Mouse (Mus musculus): ENCODE data around the gene Timm8b. TPM values are rescaled to one million over a fixed set of nuclear protein-coding genes. Genes with fewer than 3 reads are reported as not detected.
A peak's percentile ranks its signal among the peaks of the same experiment; 100 is the strongest.

Timm8b gene
- polyA plus RNA-seq (2015; fragmentation: Nextera tagmentation; extraction: Ambion mirVana), result 232 and 245 TPM in 2 replicates

- Histone ChIP-seq H3K4me1 (ENCODE audit: insufficient read depth, low read length) (peaks cover 19% of the 10 kb centered on the region), H3K27me3 (ENCODE audit: insufficient read depth, low read length) (no peaks in the 10 kb centered on the region), H3K27ac (ENCODE audit: low read length) (peak within 1 kb of the TSS; percentile 92), H3K9ac (replicated peaks; ENCODE audit: low read length) (peak within 1 kb of the TSS; percentile 93), H3K4me2 (replicated peaks; ENCODE audit: low read depth, low read length) (peak within 1 kb of the TSS; percentile 94), H3K36me3 (ENCODE audit: insufficient read depth, low read length) (peaks cover 35% of the 10 kb centered on the region), H3K4me3 (ENCODE audit: low read length) (peak within 1 kb of the TSS; percentile 93), H3K9me3 (ENCODE audit: low read length) (no peaks in the 10 kb centered on the region)
- peak; percentile 99 for ATAC-seq (ENCODE audit: low FRiP score, low TSS enrichment)
- WGBS, result under 1% methylated on average over 48 of the region's 48 CpGs
Observed at GRCm38 (mm10) chr9:50603189-50603997, at the start of gene Timm8b, which contains the start of gene Sdhd. TSS of gene Timm8b (plus strand) at chr9:50603910. TSS of gene Sdhd (minus strand) at chr9:50603812.

GRCm38 (mm10) chr9:50554241-50555093, 49.2 kb upstream of the Timm8b start, which contains the start of gene Il18:
TSS of gene Il18 (plus strand) at chr9:50554827.
- Histone ChIP-seq H3K9ac (replicated peaks; ENCODE audit: low read length) (no peak within 1 kb of the TSS), H3K9me3 (ENCODE audit: low read length) (no peaks in the 10 kb centered on the region), H3K36me3 (ENCODE audit: insufficient read depth, low read length) (no peaks in the 10 kb centered on the region), H3K4me3 (ENCODE audit: low read length) (no peak within 1 kb of the TSS), H3K4me2 (replicated peaks; ENCODE audit: low read depth, low read length) (peak within 1 kb of the TSS; percentile 13; the same call in 1 of the 2 replicates), H3K27ac (ENCODE audit: low read length) (no peak within 1 kb of the TSS), H3K4me1 (ENCODE audit: insufficient read depth, low read length) (no peaks in the 10 kb centered on the region), H3K27me3 (ENCODE audit: insufficient read depth, low read length) (no peaks in the 10 kb centered on the region)
- WGBS, result 35% methylated on average over 12 of the region's 12 CpGs
- no peak for ATAC-seq (ENCODE audit: low FRiP score, low TSS enrichment)

DNA sequence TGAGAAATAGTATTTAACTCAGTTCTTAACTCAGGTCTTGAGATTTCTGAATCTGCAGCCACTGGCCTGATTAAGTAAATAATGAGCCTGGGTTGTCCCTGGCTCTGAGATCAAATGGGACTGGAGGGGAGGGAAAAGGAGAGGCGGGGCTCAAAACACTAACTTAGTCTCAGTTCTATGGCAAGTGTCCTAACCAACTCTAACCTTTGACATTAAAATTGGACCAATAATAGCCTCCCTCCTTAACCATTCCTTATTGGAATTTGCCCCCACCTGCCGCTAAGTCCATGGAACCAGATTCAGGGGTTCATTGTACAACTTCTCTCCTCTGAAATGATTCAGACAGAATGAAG, 48.6 kb upstream of the Timm8b start, which contains the start of gene Bco2:
TSS of gene Bco2 (minus strand) at position 88 of the 353 bp plus-strand sequence.
- Histone ChIP-seq H3K27ac (ENCODE audit: low read length) (no peak within 1 kb of the TSS), H3K4me3 (ENCODE audit: low read length) (no peak within 1 kb of the TSS), H3K27me3 (ENCODE audit: insufficient read depth, low read length) (no peaks in the 10 kb centered on the region), H3K4me1 (ENCODE audit: insufficient read depth, low read length) (no peaks in the 10 kb centered on the region), H3K36me3 (ENCODE audit: insufficient read depth, low read length) (no peaks in the 10 kb centered on the region), H3K9ac (replicated peaks; ENCODE audit: low read length) (no peak within 1 kb of the TSS), H3K4me2 (replicated peaks; ENCODE audit: low read depth, low read length) (peak within 1 kb of the TSS; percentile 13; the same call in 1 of the 2 replicates), H3K9me3 (ENCODE audit: low read length) (no peaks in the 10 kb centered on the region)
- ATAC-seq (ENCODE audit: low FRiP score, low TSS enrichment), result no peak
- 31% methylated on average over 2 of the region's 2 CpGs for WGBS

DNA sequence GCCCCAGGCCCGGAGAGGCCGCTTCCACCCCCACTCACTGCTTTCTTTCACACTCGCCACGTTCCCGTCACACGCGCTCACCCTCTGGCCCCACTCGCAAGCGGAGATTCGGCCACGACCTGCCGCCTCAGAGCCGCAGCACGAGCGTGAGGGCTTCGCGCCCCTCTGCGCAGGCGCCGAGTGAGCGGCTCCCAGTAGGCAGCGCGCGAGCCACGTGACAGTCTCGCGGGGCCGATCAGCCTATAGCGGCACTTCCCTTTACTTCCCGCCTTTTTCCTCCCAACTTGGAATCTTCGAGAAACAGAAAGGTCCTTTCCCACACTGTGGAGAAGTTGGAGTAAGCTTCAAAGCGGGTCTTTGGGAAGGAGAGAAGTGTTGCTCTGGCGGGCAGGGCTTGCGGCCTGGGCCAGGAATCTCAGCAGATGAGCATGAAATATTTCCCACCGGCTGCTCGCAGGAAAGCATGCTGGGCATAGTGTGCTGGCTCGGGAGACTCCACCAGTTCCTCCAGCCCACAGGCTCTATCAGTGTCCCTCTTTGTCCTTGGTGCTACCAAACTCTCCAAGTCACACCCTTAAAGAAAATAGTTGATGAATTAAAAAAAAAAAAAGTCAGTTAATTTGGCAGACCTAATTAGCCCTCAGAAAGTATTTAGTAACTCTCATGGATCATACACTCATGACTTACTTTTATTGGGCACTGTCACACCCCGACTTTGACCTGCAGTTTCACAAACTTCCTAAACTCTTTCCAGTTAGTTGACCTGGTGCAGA, 42.4 kb upstream of the Timm8b start, which contains the start of gene Tex12:
TSS of gene Tex12 (minus strand) at position 181 of the 773 bp plus-strand sequence.
- Histone ChIP-seq H3K9ac (replicated peaks; ENCODE audit: low read length) (no peak within 1 kb of the TSS), H3K4me3 (ENCODE audit: low read length) (no peak within 1 kb of the TSS), H3K9me3 (ENCODE audit: low read length) (no peaks in the 10 kb centered on the region), H3K4me2 (replicated peaks; ENCODE audit: low read depth, low read length) (no peak within 1 kb of the TSS), H3K27me3 (ENCODE audit: insufficient read depth, low read length) (no peaks in the 10 kb centered on the region), H3K27ac (ENCODE audit: low read length) (no peak within 1 kb of the TSS), H3K4me1 (ENCODE audit: insufficient read depth, low read length) (no peaks in the 10 kb centered on the region), H3K36me3 (ENCODE audit: insufficient read depth, low read length) (no peaks in the 10 kb centered on the region)
- no peak for ATAC-seq (ENCODE audit: low FRiP score, low TSS enrichment)
- 90% methylated on average over 38 of the region's 38 CpGs for WGBS

DNA sequence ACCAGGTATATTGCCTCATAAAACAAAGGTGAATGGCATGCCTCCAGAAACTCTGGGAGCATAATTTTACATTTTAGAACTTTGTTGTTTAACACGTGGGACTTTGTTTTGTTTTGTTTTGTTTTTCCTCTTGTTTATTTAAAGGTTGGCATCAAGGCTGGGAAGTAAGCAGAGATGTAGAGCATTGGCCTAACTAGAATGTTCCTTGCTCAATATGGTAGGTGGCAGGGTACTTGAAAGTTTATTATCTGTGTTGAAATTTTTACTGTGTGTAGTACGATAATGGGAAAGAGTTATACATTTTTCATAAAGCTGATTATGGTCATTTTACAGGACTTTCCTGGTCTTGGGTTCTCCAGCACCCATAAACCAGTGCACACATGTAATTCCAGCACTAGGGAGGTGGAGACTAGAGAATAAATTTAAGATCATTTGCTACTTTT, 41.8 kb upstream of the Timm8b start:
- H3K4me1 ChIP-seq (ENCODE audit: insufficient read depth, low read length), result no peaks in the 10 kb centered on the region
- no peak for ATAC-seq (ENCODE audit: low FRiP score, low TSS enrichment)
- H3K4me2 ChIP-seq (replicated peaks; ENCODE audit: low read depth, low read length), result no peak overlapping the region
- no peaks in the 10 kb centered on the region for H3K36me3 ChIP-seq (ENCODE audit: insufficient read depth, low read length)
- no peaks in the 10 kb centered on the region for H3K27me3 ChIP-seq (ENCODE audit: insufficient read depth, low read length)
- H3K4me3 ChIP-seq (ENCODE audit: low read length), result no peak overlapping the region
- WGBS, result 80% methylated on average over 2 of the region's 2 CpGs
- no peak overlapping the region for H3K9ac ChIP-seq (replicated peaks; ENCODE audit: low read length)
- H3K9me3 ChIP-seq (ENCODE audit: low read length), result no peaks in the 10 kb centered on the region
- H3K27ac ChIP-seq (ENCODE audit: low read length), result no peak overlapping the region

DNA sequence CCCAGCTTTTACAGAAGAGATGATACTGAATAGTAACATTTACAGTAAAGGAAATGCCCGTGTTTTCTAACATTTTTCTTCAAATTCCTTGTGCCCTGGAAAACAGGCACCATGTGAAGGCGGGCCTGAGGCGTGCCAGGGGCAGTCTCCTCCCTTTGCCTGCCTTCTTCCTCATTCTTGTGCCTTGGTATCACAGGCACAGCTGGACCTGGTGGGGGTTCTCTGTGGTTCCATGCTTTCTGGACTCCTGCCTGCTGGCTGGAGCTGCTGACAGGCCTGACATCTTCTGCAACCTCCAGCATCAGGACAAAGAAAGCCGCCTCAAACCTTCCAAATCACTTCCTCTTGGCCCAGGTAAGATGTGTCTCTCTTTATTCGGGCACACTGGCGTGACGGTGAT, 38.5 kb upstream of the Timm8b start:
- 80% methylated on average over 7 of the region's 7 CpGs for WGBS
- no peak overlapping the region for H3K4me3 ChIP-seq (ENCODE audit: low read length)
- no peaks in the 10 kb centered on the region for H3K36me3 ChIP-seq (ENCODE audit: insufficient read depth, low read length)
- no peaks in the 10 kb centered on the region for H3K4me1 ChIP-seq (ENCODE audit: insufficient read depth, low read length)
- H3K27ac ChIP-seq (ENCODE audit: low read length), result no peak overlapping the region
- H3K4me2 ChIP-seq (replicated peaks; ENCODE audit: low read depth, low read length), result no peak overlapping the region
- no peaks in the 10 kb centered on the region for H3K9me3 ChIP-seq (ENCODE audit: low read length)
- ATAC-seq (ENCODE audit: low FRiP score, low TSS enrichment), result no peak
- no peak overlapping the region for H3K9ac ChIP-seq (replicated peaks; ENCODE audit: low read length)
- H3K27me3 ChIP-seq (ENCODE audit: insufficient read depth, low read length), result no peaks in the 10 kb centered on the region

GRCm38 (mm10) chr9:50565940-50566339, 37.8 kb upstream of the Timm8b start:
- H3K9ac ChIP-seq (replicated peaks; ENCODE audit: low read length), result no peak overlapping the region
- no peak for ATAC-seq (ENCODE audit: low FRiP score, low TSS enrichment)
- WGBS, result 76% methylated on average over 4 of the region's 4 CpGs
- no peak overlapping the region for H3K4me2 ChIP-seq (replicated peaks; ENCODE audit: low read depth, low read length)
- H3K9me3 ChIP-seq (ENCODE audit: low read length), result no peaks in the 10 kb centered on the region
- no peaks in the 10 kb centered on the region for H3K4me1 ChIP-seq (ENCODE audit: insufficient read depth, low read length)
- H3K27me3 ChIP-seq (ENCODE audit: insufficient read depth, low read length), result no peaks in the 10 kb centered on the region
- no peak overlapping the region for H3K27ac ChIP-seq (ENCODE audit: low read length)
- H3K36me3 ChIP-seq (ENCODE audit: insufficient read depth, low read length), result no peaks in the 10 kb centered on the region
- H3K4me3 ChIP-seq (ENCODE audit: low read length), result no peak overlapping the region

DNA sequence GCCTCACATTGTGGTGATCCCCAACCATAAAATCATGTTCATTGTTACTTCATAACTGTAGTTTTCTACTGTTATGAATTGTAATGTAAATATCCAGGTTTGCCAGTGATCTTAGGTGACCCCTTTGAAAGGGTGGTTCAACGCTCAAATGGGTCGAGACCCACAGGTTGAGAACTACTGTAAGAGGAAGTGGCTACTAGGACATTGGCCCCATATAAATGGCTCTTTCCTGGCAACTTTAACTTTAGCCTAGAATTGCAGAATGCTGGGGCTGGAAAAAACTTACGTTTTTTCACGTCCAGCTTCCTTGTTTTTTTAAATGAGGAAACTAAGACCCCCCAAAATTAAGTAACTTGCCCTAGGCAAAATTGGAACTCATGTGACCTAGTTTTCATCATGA, 36.3 kb upstream of the Timm8b start:
- WGBS, result 85% methylated on average over 4 of the region's 4 CpGs
- no peak for ATAC-seq (ENCODE audit: low FRiP score, low TSS enrichment)

GRCm38 (mm10) chr9:50567881-50568280, 35.8 kb upstream of the Timm8b start:
- Histone ChIP-seq H3K4me3 (ENCODE audit: low read length) (no peak overlapping the region), H3K27ac (ENCODE audit: low read length) (no peak overlapping the region), H3K36me3 (ENCODE audit: insufficient read depth, low read length) (no peaks in the 10 kb centered on the region), H3K9ac (replicated peaks; ENCODE audit: low read length) (no peak overlapping the region), H3K4me1 (ENCODE audit: insufficient read depth, low read length) (no peaks in the 10 kb centered on the region), H3K4me2 (replicated peaks; ENCODE audit: low read depth, low read length) (no peak overlapping the region), H3K27me3 (ENCODE audit: insufficient read depth, low read length) (no peaks in the 10 kb centered on the region), H3K9me3 (ENCODE audit: low read length) (no peaks in the 10 kb centered on the region)
- 88% methylated on average over 2 of the region's 2 CpGs for WGBS
- no peak for ATAC-seq (ENCODE audit: low FRiP score, low TSS enrichment)

More for the DNA sequence above, 36.3 kb upstream of the Timm8b start:
- H3K27me3 ChIP-seq (ENCODE audit: insufficient read depth, low read length), result no peaks in the 10 kb centered on the region
- H3K4me2 ChIP-seq (replicated peaks; ENCODE audit: low read depth, low read length), result no peak overlapping the region
- no peaks in the 10 kb centered on the region for H3K36me3 ChIP-seq (ENCODE audit: insufficient read depth, low read length)
- H3K4me1 ChIP-seq (ENCODE audit: insufficient read depth, low read length), result no peaks in the 10 kb centered on the region
- H3K9me3 ChIP-seq (ENCODE audit: low read length), result no peaks in the 10 kb centered on the region
- H3K27ac ChIP-seq (ENCODE audit: low read length), result no peak overlapping the region
- H3K9ac ChIP-seq (replicated peaks; ENCODE audit: low read length), result no peak overlapping the region
- H3K4me3 ChIP-seq (ENCODE audit: low read length), result no peak overlapping the region

Data from kidney, embryonic 16.5 days (tissue).